11 mouse cellular contexts compared by ENCODE assay signal in the genomic region with DNA sequence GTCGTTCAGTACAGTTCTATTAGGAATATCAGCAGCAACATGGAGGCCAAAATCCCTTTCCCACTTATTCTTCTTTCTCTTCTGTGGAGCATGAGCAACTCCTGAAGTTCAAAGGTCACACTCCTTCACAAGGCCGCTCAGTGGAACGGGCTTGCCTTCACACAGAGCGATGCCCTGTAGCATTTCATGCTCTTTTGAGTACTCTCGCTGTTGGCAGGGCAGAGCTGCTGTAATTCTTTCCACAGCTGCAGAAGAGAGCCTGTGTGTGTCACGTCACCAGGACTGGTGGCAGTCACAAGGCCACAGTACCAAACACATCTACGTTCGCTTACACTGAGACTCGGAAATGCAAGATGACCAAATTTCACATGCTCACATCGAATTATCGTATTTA. TPM values are rescaled to one million over a fixed set of nuclear protein-coding genes. Genes with fewer than 3 reads are reported as not detected.
A peak's percentile ranks its signal among the peaks of the same experiment; 100 is the strongest.
DNase-seq lines count a peak whose midpoint lies in the region; ATAC-seq and TF ChIP-seq lines count a peak whose summit lies in the region.
"Had no signal": no experiment of that assay in that cellular context is flagged by ENCODE, and none has a peak within 500 bp of the region (broad histone marks: within the 10 kb centered on the region; RNA-seq: fewer than 3 reads in every experiment).

No protein-coding gene starts in this region.

- H3K27ac ChIP-seq in forebrain, embryonic 12.5 days = 0 out of 2 replicates have a peak overlapping the region, but pooled peaks have one; percentile 31
- H3K27ac ChIP-seq in forebrain, embryonic 16.5 days (ENCODE audit: low read length) = no peak overlapping the region
- peak overlapping the region; percentile 52 for H3K27ac ChIP-seq in kidney, postnatal 0 days
- H3K27ac ChIP-seq in limb, embryonic 13.5 days = peak overlapping the region; percentile 70; the same call in 1 of the 2 replicates
- H3K27ac ChIP-seq: hindbrain, embryonic 13.5 days; liver, embryonic 15.5 days had no signal

- peaks cover 23% of the 10 kb centered on the region for H3K4me1 ChIP-seq in forebrain, embryonic 12.5 days
- H3K4me1 ChIP-seq in forebrain, embryonic 16.5 days (replicated peaks; ENCODE audit: control insufficient read depth, insufficient read depth, low read length) = no peaks in the 10 kb centered on the region; the same call in 1 of the 2 replicates
- peaks cover 9% of the 10 kb centered on the region; the same call in 1 of the 2 replicates for H3K4me1 ChIP-seq in kidney, postnatal 0 days (replicated peaks; ENCODE audit: insufficient read depth, low read length)
- peaks cover 22% of the 10 kb centered on the region for H3K4me1 ChIP-seq in limb, embryonic 13.5 days
- H3K4me1 ChIP-seq: liver, embryonic 15.5 days had no signal

- DNase-seq in kidney, postnatal 0 days (ENCODE audit: low spot score) = peak; percentile 24
- DNase-seq in kidney, adult 18-20 months = no peak
- peak; percentile 56 for DNase-seq in brain, adult 2 months (ENCODE audit: low read depth, low spot score)
- DNase-seq in ovary, postnatal 36 days (ENCODE audit: low spot score) = no peak
- no peak for DNase-seq in c-Kit-positive CD71-positive TER-119-positive erythroid progenitor cells, embryonic 14.5 days (ENCODE audit: low spot score)
- DNase-seq: gastrocnemius, postnatal 25 days had no signal

- WGBS in forebrain, embryonic 12.5 days = 78% methylated on average over 11 of the region's 11 CpGs
- 69% methylated on average over 11 of the region's 11 CpGs for WGBS in forebrain, embryonic 16.5 days
- 58% methylated on average over 11 of the region's 11 CpGs for WGBS in kidney, postnatal 0 days
- WGBS in limb, embryonic 13.5 days = 64% methylated on average over 11 of the region's 11 CpGs

- TF ChIP-seq CTCF in kidney, postnatal 0 days (IDR thresholded peaks at IDR 0.05; ENCODE audit: low read depth) = no peak

- ATAC-seq in forebrain, embryonic 12.5 days (ENCODE audit: low FRiP score) = no peak
- no peak for ATAC-seq in forebrain, embryonic 16.5 days
- ATAC-seq in kidney, postnatal 0 days (replicated peaks; ENCODE audit: low FRiP score, low read depth) = 0 out of 2 replicates have a peak, but pooled peaks have one; percentile 59
- ATAC-seq in limb, embryonic 13.5 days (ENCODE audit: low FRiP score, low read depth) = peak; percentile 77

- no peak overlapping the region for H3K4me2 ChIP-seq in forebrain, embryonic 12.5 days
- H3K4me2 ChIP-seq in forebrain, embryonic 16.5 days (ENCODE audit: low read length) = no peak overlapping the region
- H3K4me2 ChIP-seq in kidney, postnatal 0 days (ENCODE audit: low read length) = no peak overlapping the region
- no peak overlapping the region for H3K4me2 ChIP-seq in limb, embryonic 13.5 days (replicated peaks)
- H3K4me2 ChIP-seq: hindbrain, embryonic 13.5 days; liver, embryonic 15.5 days had no signal

- no peaks in the 10 kb centered on the region for H3K9me3 ChIP-seq in forebrain, embryonic 12.5 days
- no peaks in the 10 kb centered on the region for H3K9me3 ChIP-seq in forebrain, embryonic 16.5 days (ENCODE audit: control insufficient read depth, low read length)
- H3K9me3 ChIP-seq in kidney, postnatal 0 days (replicated peaks; ENCODE audit: low read length) = no peaks in the 10 kb centered on the region
- no peaks in the 10 kb centered on the region for H3K9me3 ChIP-seq in limb, embryonic 13.5 days
- H3K9me3 ChIP-seq: hindbrain, embryonic 13.5 days; liver, embryonic 15.5 days had no signal

- H3K4me3 ChIP-seq in forebrain, embryonic 12.5 days (replicated peaks) = no peak overlapping the region
- no peak overlapping the region for H3K4me3 ChIP-seq in forebrain, embryonic 16.5 days (replicated peaks; ENCODE audit: low read length)
- H3K4me3 ChIP-seq in kidney, postnatal 0 days (replicated peaks; ENCODE audit: low read depth, low read length) = no peak overlapping the region
- H3K4me3 ChIP-seq in limb, embryonic 13.5 days = no peak overlapping the region
- H3K4me3 ChIP-seq: hindbrain, embryonic 13.5 days; liver, embryonic 15.5 days had no signal

- H3K36me3 ChIP-seq in forebrain, embryonic 12.5 days (replicated peaks) = no peaks in the 10 kb centered on the region
- H3K36me3 ChIP-seq in forebrain, embryonic 16.5 days (ENCODE audit: control insufficient read depth, insufficient read depth) = no peaks in the 10 kb centered on the region
- H3K36me3 ChIP-seq in kidney, postnatal 0 days (ENCODE audit: insufficient read depth, low read length) = no peaks in the 10 kb centered on the region
- no peaks in the 10 kb centered on the region for H3K36me3 ChIP-seq in limb, embryonic 13.5 days
- H3K36me3 ChIP-seq: hindbrain, embryonic 13.5 days; liver, embryonic 15.5 days had no signal

- no peaks in the 10 kb centered on the region for H3K27me3 ChIP-seq in forebrain, embryonic 12.5 days
- no peaks in the 10 kb centered on the region for H3K27me3 ChIP-seq in forebrain, embryonic 16.5 days (replicated peaks; ENCODE audit: control insufficient read depth, insufficient read depth, low read length)
- H3K27me3 ChIP-seq in kidney, postnatal 0 days (ENCODE audit: insufficient read depth, low read length) = no peaks in the 10 kb centered on the region
- H3K27me3 ChIP-seq in limb, embryonic 13.5 days = no peaks in the 10 kb centered on the region
- H3K27me3 ChIP-seq: hindbrain, embryonic 13.5 days; liver, embryonic 15.5 days had no signal

- no peak overlapping the region for H3K9ac ChIP-seq in forebrain, embryonic 12.5 days
- no peak overlapping the region for H3K9ac ChIP-seq in forebrain, embryonic 16.5 days (replicated peaks; ENCODE audit: low read depth, low read length)
- no peak overlapping the region for H3K9ac ChIP-seq in kidney, postnatal 0 days (ENCODE audit: low read depth, low read length)
- no peak overlapping the region for H3K9ac ChIP-seq in limb, embryonic 13.5 days
- H3K9ac ChIP-seq: hindbrain, embryonic 13.5 days; liver, embryonic 15.5 days had no signal

RNA-seq across cellular contexts. Expression of a gene that starts 21.2 kb away (rescaled TPM):
- 6.5 and 11.6 TPM in 2 replicates for polyA plus RNA-seq in forebrain, embryonic 12.5 days (2016; fragmentation: Nextera tagmentation; extraction: Ambion mirVana)
- polyA plus RNA-seq in forebrain, embryonic 16.5 days (2015; fragmentation: Nextera tagmentation; extraction: Ambion mirVana) = 2.8 and 3.5 TPM in 2 replicates
- 1.3 and 1.5 TPM in 2 replicates for polyA plus RNA-seq in kidney, postnatal 0 days (2015; fragmentation: Nextera tagmentation; extraction: Ambion mirVana)
- 4.0 and 4.1 TPM in 2 replicates for polyA plus RNA-seq in limb, embryonic 13.5 days (2015; fragmentation: Nextera tagmentation; extraction: Ambion mirVana)

Comparison
In these comparisons a context has a peak if more than half of its experiments do, and no peak if none do; other contexts are left out.
1. DNase-seq: peak in kidney, postnatal 0 days (single experiment) and brain, adult 2 months (single experiment); none in kidney, adult 18-20 months (single experiment), ovary, postnatal 36 days (single experiment) and c-Kit-positive CD71-positive TER-119-positive erythroid progenitor cells, embryonic 14.5 days (single experiment).
2. ATAC-seq: peak in kidney, postnatal 0 days (single experiment) and limb, embryonic 13.5 days (single experiment); none in forebrain, embryonic 12.5 days (single experiment) and forebrain, embryonic 16.5 days (single experiment).